Mouse (Mus musculus) liver, adult 2 months (tissue): ENCODE results near the gene Naa11. TPM values are rescaled to one million over a fixed set of nuclear protein-coding genes. Genes with fewer than 3 reads are reported as not detected.

ENCODE experiments used
- DNase-seq: peaks from one replicate; pipeline ENCODE4 v3.0.0-alpha.2; 2011; ENCODE audit warnings: low read depth, low spot score; ENCODE audit errors: extremely low read depth
- H3K27ac ChIP-seq: fragments of 200-500 bp; replicated peaks from 2 replicates; pipeline ENCODE4 v1.5.1; 2012; ENCODE audit warnings: low read depth, mild to moderate bottlenecking, control low read depth, inconsistent platforms, low read length; ENCODE audit not compliant: insufficient read depth
- H3K27me3 ChIP-seq: fragments of 200-500 bp; 2 replicates; pipeline ENCODE4 v1.6.1; 2012; ENCODE audit warnings: mild to moderate bottlenecking, moderate library complexity, low read length, inconsistent platforms; ENCODE audit not compliant: control insufficient read depth, insufficient read depth
- H3K36me3 ChIP-seq: fragments of 200-500 bp; 2 replicates; pipeline ENCODE4 v1.6.1; 2012; ENCODE audit warnings: low read length, inconsistent platforms; ENCODE audit not compliant: control insufficient read depth, insufficient read depth
- H3K4me1 ChIP-seq: fragments of 200-500 bp; 2 replicates; pipeline ENCODE4 v1.6.1; 2011; ENCODE audit warnings: low read length; ENCODE audit not compliant: control insufficient read depth, insufficient read depth
- H3K4me3 ChIP-seq: fragments of 200-500 bp; 2 replicates; pipeline ENCODE4 v1.5.1; 2011; ENCODE audit warnings: low read depth, mild to moderate bottlenecking, control low read depth, low read length, moderate library complexity; ENCODE audit not compliant: insufficient read depth
- H3K79me2 ChIP-seq: fragments of 200-500 bp; 2 replicates; pipeline ENCODE4 v1.6.1; 2012; ENCODE audit warnings: inconsistent platforms, mild to moderate bottlenecking, low read length, moderate library complexity; ENCODE audit not compliant: control insufficient read depth, insufficient read depth
- H3K9ac ChIP-seq: fragments of 200-500 bp; 2 replicates; pipeline ENCODE4 v1.6.1; 2012; ENCODE audit warnings: low read depth, mild to moderate bottlenecking, control low read depth, inconsistent platforms, low read length
- CTCF ChIP-seq: fragments of 200-500 bp; IDR thresholded peaks from 2 replicates; pipeline ENCODE4 v1.5.1; 2011; ENCODE audit warnings: low read depth, low read length, control low read depth
- POLR2A ChIP-seq: fragments of 200-500 bp; IDR thresholded peaks from 2 replicates; pipeline ENCODE4 v1.6.1; 2011; ENCODE audit warnings: low read length, control low read depth; ENCODE audit not compliant: insufficient read depth; ENCODE audit errors: extremely low read depth
- WGBS: fragments of 180-500 bp; shearing (Covaris S2); methylation state at CpG from one replicate; pipeline ENCODE4 v1.1.7; 2018; 5-methylcytosine and 5-hydroxymethylcytosine counted together
- polyA plus RNA-seq: library from polyadenylated mRNA; depleted of rRNA; stranded (reverse); fragments of >200 nt; gene quantifications from 2 replicates; pipeline ENCODE4 v1.2.3, GENCODE M21; 2012
- total RNA-seq: library from RNA; depleted of rRNA; stranded (reverse); fragments of >200 nt; gene quantifications from 2 replicates; pipeline ENCODE4 v1.2.3, GENCODE M21; 2014

Naa11 gene
- total and polyA plus RNA-seq, 2 experiments = not detected

GRCm38 (mm10) chr5:97359104-97359503 lies 33.1 kb downstream of the Naa11 start:
- H3K27ac ChIP-seq = no peak overlapping the region
- H3K9ac ChIP-seq = no peak overlapping the region
- no peak for DNase-seq
- no peaks in the 10 kb centered on the region for H3K36me3 ChIP-seq
- H3K4me1 ChIP-seq = no peaks in the 10 kb centered on the region
- no peak overlapping the region for H3K4me3 ChIP-seq
- TF ChIP-seq CTCF (no peak), POLR2A (no peak)
- H3K27me3 ChIP-seq = no peaks in the 10 kb centered on the region
- no peaks in the 10 kb centered on the region for H3K79me2 ChIP-seq
- 80% methylated on average over 4 of the region's 4 CpGs for WGBS

GRCm38 (mm10) chr5:97356135-97356534 lies 36.0 kb downstream of the Naa11 start:
- H3K9ac ChIP-seq = no peak overlapping the region
- TF ChIP-seq POLR2A = no peak
- TF ChIP-seq CTCF = no peak
- whole genome bisulfite sequencing = 56% methylated on average over 2 of the region's 2 CpGs
- H3K4me3 ChIP-seq = no peak overlapping the region
- DNase-seq = no peak
- no peaks in the 10 kb centered on the region for H3K36me3 ChIP-seq
- H3K27ac ChIP-seq = no peak overlapping the region
- H3K4me1 ChIP-seq = no peaks in the 10 kb centered on the region
- no peaks in the 10 kb centered on the region for H3K27me3 ChIP-seq
- no peaks in the 10 kb centered on the region for H3K79me2 ChIP-seq

DNA sequence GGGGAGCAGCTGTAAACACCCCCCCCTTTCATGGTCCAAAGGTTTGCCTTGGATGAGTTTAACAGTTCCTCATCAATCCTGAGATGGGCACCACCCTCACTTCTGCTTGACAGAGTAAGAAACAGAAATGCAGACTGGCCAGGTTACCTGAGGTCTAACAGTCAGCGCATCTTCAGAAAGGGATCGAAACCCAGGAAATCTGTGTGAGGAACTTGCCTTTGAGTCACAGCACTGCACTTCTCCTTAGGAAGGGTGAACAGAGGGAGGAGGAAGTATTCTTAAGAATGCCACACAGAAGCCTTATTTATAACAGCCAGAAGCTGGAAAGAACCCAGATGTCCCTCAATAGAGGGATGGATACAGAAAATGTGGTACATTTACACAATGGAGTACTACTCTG lies 37.0 kb downstream of the Naa11 start:
- WGBS = 92% methylated on average over 2 of the region's 2 CpGs
- DNase-seq = peak; percentile 26
- Histone ChIP-seq H3K36me3 (no peaks in the 10 kb centered on the region), H3K27me3 (no peaks in the 10 kb centered on the region), H3K4me1 (no peaks in the 10 kb centered on the region), H3K79me2 (no peaks in the 10 kb centered on the region), H3K9ac (no peak overlapping the region), H3K27ac (no peak overlapping the region), H3K4me3 (no peak overlapping the region)
- TF ChIP-seq POLR2A = no peak

- TF ChIP-seq POLR2A (no peak), CTCF (no peak)
- Histone ChIP-seq H3K9ac (no peak overlapping the region), H3K27me3 (no peaks in the 10 kb centered on the region), H3K4me1 (no peaks in the 10 kb centered on the region), H3K79me2 (no peaks in the 10 kb centered on the region), H3K27ac (no peak overlapping the region), H3K36me3 (no peaks in the 10 kb centered on the region), H3K4me3 (no peak overlapping the region)
- DNase-seq = no peak
- 86% methylated on average over 2 of the region's 2 CpGs for WGBS
Measured at GRCm38 (mm10) chr5:97348760-97349159, 43.4 kb downstream of the Naa11 start.

DNA sequence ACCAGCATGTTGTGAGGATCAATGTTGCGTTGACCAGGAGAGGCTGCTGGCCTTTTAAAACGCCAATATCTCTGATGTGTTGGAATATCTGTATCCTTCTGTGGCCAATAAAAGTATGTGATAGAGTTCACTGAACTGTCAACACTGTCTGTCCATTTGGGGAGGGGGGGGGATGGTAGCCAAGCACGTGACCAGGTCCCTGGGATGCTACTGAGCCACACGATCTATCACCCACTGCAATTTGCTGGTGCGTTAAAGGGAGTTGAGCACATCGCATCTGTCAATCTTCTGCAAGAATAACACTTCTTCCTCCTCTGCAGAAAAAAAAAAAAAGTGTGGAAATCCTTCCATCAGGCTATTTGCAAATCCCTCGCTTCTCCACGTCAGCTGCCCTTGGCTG lies 43.9 kb downstream of the Naa11 start:
- Histone ChIP-seq H3K4me3 (no peak overlapping the region), H3K79me2 (no peaks in the 10 kb centered on the region), H3K27ac (no peak overlapping the region), H3K36me3 (no peaks in the 10 kb centered on the region), H3K27me3 (no peaks in the 10 kb centered on the region), H3K9ac (no peak overlapping the region), H3K4me1 (no peaks in the 10 kb centered on the region)
- TF ChIP-seq POLR2A (no peak), CTCF (no peak)
- WGBS = 82% methylated on average over 8 of the region's 8 CpGs
- DNase-seq = no peak

GRCm38 (mm10) chr5:97345732-97346253 lies 46.4 kb downstream of the Naa11 start:
- H3K79me2 ChIP-seq = no peaks in the 10 kb centered on the region
- DNase-seq = no peak
- no peaks in the 10 kb centered on the region for H3K27me3 ChIP-seq
- H3K27ac ChIP-seq = no peak overlapping the region
- H3K36me3 ChIP-seq = no peaks in the 10 kb centered on the region
- no peak overlapping the region for H3K9ac ChIP-seq
- H3K4me3 ChIP-seq = no peak overlapping the region
- TF ChIP-seq POLR2A = no peak
- 80% methylated on average over 10 of the region's 10 CpGs for WGBS
- H3K4me1 ChIP-seq = no peaks in the 10 kb centered on the region
